Mouse (Mus musculus) C2C12 (cell line): ENCODE measurements at regions not wholly inside any gene's neighbourhood (a gene's known extent, or its start where the extent isn't known, plus 50 kb on each side); places are given as distances from the start of the nearest gene placed in this dataset.

ENCODE experiments used
- CEBPB ChIP-seq: IDR thresholded peaks from one replicate; pipeline ENCODE4 v1.6.1; 2011; ENCODE audit warnings: low read depth, mild to moderate bottlenecking, control low read depth, moderate library complexity
- CTCF ChIP-seq: IDR thresholded peaks from one replicate; pipeline ENCODE4 v1.5.1; 2011; ENCODE audit not compliant: control insufficient read depth, insufficient read depth, insufficient read length
- MAX ChIP-seq: IDR thresholded peaks from one replicate; pipeline ENCODE4 v1.6.1; 2011; ENCODE audit warnings: mild to moderate bottlenecking, control low read depth
- MYOD1 ChIP-seq: IDR thresholded peaks from one replicate; pipeline ENCODE4 v1.6.1; 2011; ENCODE audit warnings: low read depth; ENCODE audit not compliant: control insufficient read depth, insufficient read length
- USF1 ChIP-seq: IDR thresholded peaks from one replicate; pipeline ENCODE4 v1.6.1; 2011; ENCODE audit warnings: low read depth, mild to moderate bottlenecking, control low read depth, moderate library complexity

DNA sequence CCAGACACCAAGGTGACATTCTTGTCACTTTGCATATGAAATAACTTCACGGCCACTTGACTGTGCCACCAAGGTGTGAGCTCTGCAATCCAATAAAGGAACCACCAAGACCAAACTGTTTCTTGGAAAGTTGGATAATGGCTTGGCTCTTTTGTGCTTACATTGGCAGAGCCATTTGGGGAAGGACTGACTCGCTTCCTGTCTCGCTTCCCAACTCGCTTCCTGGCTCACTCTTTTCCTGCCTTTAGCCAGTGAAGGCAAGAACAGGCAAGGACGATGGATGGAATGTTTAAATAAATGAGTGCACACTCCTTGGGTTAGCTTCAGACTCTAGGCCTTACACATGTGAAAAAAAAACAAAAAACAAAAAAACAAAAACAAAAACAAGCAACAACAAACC lies 124.5 kb upstream of the Supt20 start:
- no peak for TF ChIP-seq USF1
- TF ChIP-seq CTCF = no peak
- TF ChIP-seq MAX = no peak
- no peak for TF ChIP-seq MYOD1
- no peak for TF ChIP-seq CEBPB
